Mouse (Mus musculus): ENCODE data around the gene Kif22. TPM values are rescaled to one million over a fixed set of nuclear protein-coding genes. Genes with fewer than 3 reads are reported as not detected.
A peak's percentile ranks its signal among the peaks of the same experiment; 100 is the strongest.

The Kif22 gene
- polyA plus RNA-seq, 1 experiment from 2014 or later = 180 TPM

- TF ChIP-seq CTCF (IDR thresholded peaks at IDR 0.05; ENCODE audit: low read depth) = no peak
- peaks cover 22% of the 10 kb centered on the region for H3K4me1 ChIP-seq (ENCODE audit: insufficient read depth)
- H3K4me3 ChIP-seq (ENCODE audit: low read depth, low read length) = peak overlapping the region; percentile 97
- H3K27me3 ChIP-seq (ENCODE audit: insufficient read depth, low read length) = no peaks in the 10 kb centered on the region
- 73% methylated on average over 11 of the region's 13 CpGs for WGBS
- H3K36me3 ChIP-seq (ENCODE audit: insufficient read depth) = peaks cover 49% of the 10 kb centered on the region
- ATAC-seq (ENCODE audit: insufficient read depth) (no peak), DNase-seq (no peak)
- peak overlapping the region; percentile 24; the same call in 1 of the 2 replicates for H3K27ac ChIP-seq (ENCODE audit: low read depth)
- no peaks in the 10 kb centered on the region for H3K9me3 ChIP-seq (ENCODE audit: low read depth, low read length)
- peak overlapping the region; percentile 97; the same call in 1 of the 2 replicates for H3K9ac ChIP-seq
- H3K4me2 ChIP-seq = peak overlapping the region; percentile 99
Observed at GRCm38 (mm10) chr7:127023272-127023691, 19.0 kb downstream of the Kif22 start.

GRCm38 (mm10) chr7:127022528-127023271, 19.6 kb downstream of the Kif22 start:
- H3K9me3 ChIP-seq (ENCODE audit: low read depth, low read length) = no peaks in the 10 kb centered on the region
- no peak for TF ChIP-seq CTCF (IDR thresholded peaks at IDR 0.05; ENCODE audit: low read depth)
- DNase-seq (no peak), ATAC-seq (ENCODE audit: insufficient read depth) (no peak)
- peak overlapping the region; percentile 97; the same call in 1 of the 2 replicates for H3K9ac ChIP-seq
- H3K4me3 ChIP-seq (ENCODE audit: low read depth, low read length) = peak overlapping the region; percentile 97
- no peaks in the 10 kb centered on the region for H3K27me3 ChIP-seq (ENCODE audit: insufficient read depth, low read length)
- H3K4me2 ChIP-seq = peak overlapping the region; percentile 99
- H3K4me1 ChIP-seq (ENCODE audit: insufficient read depth) = peaks cover 16% of the 10 kb centered on the region
- WGBS = 67% methylated on average over 7 of the region's 7 CpGs
- peaks cover 43% of the 10 kb centered on the region for H3K36me3 ChIP-seq (ENCODE audit: insufficient read depth)
- H3K27ac ChIP-seq (ENCODE audit: low read depth) = peak overlapping the region; percentile 24

GRCm38 (mm10) chr7:127021563-127022527, 20.4 kb downstream of the Kif22 start:
- Histone ChIP-seq H3K4me1 (ENCODE audit: insufficient read depth) (peaks cover 16% of the 10 kb centered on the region), H3K4me3 (ENCODE audit: low read depth, low read length) (peak overlapping the region; percentile 97), H3K9me3 (ENCODE audit: low read depth, low read length) (no peaks in the 10 kb centered on the region), H3K9ac (peak overlapping the region; percentile 50), H3K27ac (ENCODE audit: low read depth) (peak overlapping the region; percentile 63), H3K4me2 (peak overlapping the region; percentile 74), H3K36me3 (ENCODE audit: insufficient read depth) (peaks cover 41% of the 10 kb centered on the region), H3K27me3 (ENCODE audit: insufficient read depth, low read length) (no peaks in the 10 kb centered on the region)
- no peak for DNase-seq
- no peak for ATAC-seq (ENCODE audit: insufficient read depth)
- WGBS = 25% methylated on average over 5 of the region's 5 CpGs
- TF ChIP-seq CTCF (IDR thresholded peaks at IDR 0.05; ENCODE audit: low read depth) = no peak

- WGBS = 1% methylated on average over 37 of the region's 37 CpGs
Observed at GRCm38 (mm10) chr7:127020901-127021562, 21.2 kb downstream of the Kif22 start, which contains the start of the genes Gm42742 and Prrt2. Gene Gm42742 (minus strand): TSS chr7:127021097. Gene Prrt2 (minus strand): TSS chr7:127021211.

GRCm38 (mm10) chr7:127020491-127020890, 21.8 kb downstream of the Kif22 start:
- H3K4me2 ChIP-seq = peak overlapping the region; percentile 74
- H3K27me3 ChIP-seq (ENCODE audit: insufficient read depth, low read length) = no peaks in the 10 kb centered on the region
- peak overlapping the region; percentile 50 for H3K9ac ChIP-seq
- ATAC-seq (ENCODE audit: insufficient read depth) (no peak), DNase-seq (no peak)
- peak overlapping the region; percentile 67; the same call in 1 of the 2 replicates for H3K27ac ChIP-seq (ENCODE audit: low read depth)
- peak overlapping the region; percentile 50 for H3K4me3 ChIP-seq (ENCODE audit: low read depth, low read length)
- H3K4me1 ChIP-seq (ENCODE audit: insufficient read depth) = peaks cover 20% of the 10 kb centered on the region
- WGBS = 28% methylated on average over 5 of the region's 5 CpGs
- H3K36me3 ChIP-seq (ENCODE audit: insufficient read depth) = peaks cover 45% of the 10 kb centered on the region
- no peaks in the 10 kb centered on the region for H3K9me3 ChIP-seq (ENCODE audit: low read depth, low read length)
- TF ChIP-seq CTCF (IDR thresholded peaks at IDR 0.05; ENCODE audit: low read depth) = no peak

More at GRCm38 (mm10) chr7:127020901-127021562, 21.2 kb downstream of the Kif22 start, which contains the start of the genes Gm42742 and Prrt2:
- DNase-seq (peak; percentile 77), ATAC-seq (ENCODE audit: insufficient read depth) (peak; percentile 30)
- peaks cover 16% of the 10 kb centered on the region for H3K4me1 ChIP-seq (ENCODE audit: insufficient read depth)
- peaks cover 41% of the 10 kb centered on the region for H3K36me3 ChIP-seq (ENCODE audit: insufficient read depth)
- TF ChIP-seq CTCF (IDR thresholded peaks at IDR 0.05; ENCODE audit: low read depth) = no peak
- H3K4me3 ChIP-seq (ENCODE audit: low read depth, low read length) = peak within 1 kb of the TSS; percentile 50
- H3K27me3 ChIP-seq (ENCODE audit: insufficient read depth, low read length) = no peaks in the 10 kb centered on the region
- peak within 1 kb of the TSS; percentile 50 for H3K9ac ChIP-seq
- no peaks in the 10 kb centered on the region for H3K9me3 ChIP-seq (ENCODE audit: low read depth, low read length)
- H3K4me2 ChIP-seq = peak within 1 kb of the TSS; percentile 74
- peak within 1 kb of the TSS; percentile 67 for H3K27ac ChIP-seq (ENCODE audit: low read depth)

DNA sequence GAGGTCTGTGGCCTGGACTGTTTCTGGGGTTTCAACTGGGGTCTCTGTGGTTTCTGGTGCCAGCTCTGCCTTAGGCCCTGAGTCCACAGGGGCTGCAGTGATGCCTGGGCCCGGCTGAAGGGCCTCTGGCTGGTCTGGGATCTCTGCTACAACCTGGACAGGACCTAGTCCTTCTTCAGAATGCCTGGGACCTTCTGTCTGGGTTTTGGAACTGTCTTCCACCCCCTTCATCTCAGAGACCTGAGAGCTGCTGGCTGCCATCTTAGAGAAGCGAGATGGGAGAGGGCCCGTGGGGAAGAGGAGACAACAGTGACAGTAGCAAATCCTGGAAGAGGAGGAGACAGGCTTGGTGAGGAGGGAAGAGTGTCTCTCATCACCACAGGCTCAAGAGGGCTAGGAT, 22.2 kb downstream of the Kif22 start:
- H3K9ac ChIP-seq = peak overlapping the region; percentile 50; the same call in 1 of the 2 replicates
- no peaks in the 10 kb centered on the region for H3K27me3 ChIP-seq (ENCODE audit: insufficient read depth, low read length)
- no peaks in the 10 kb centered on the region for H3K9me3 ChIP-seq (ENCODE audit: low read depth, low read length)
- peak overlapping the region; percentile 67; the same call in 1 of the 2 replicates for H3K27ac ChIP-seq (ENCODE audit: low read depth)
- H3K4me2 ChIP-seq = peak overlapping the region; percentile 74
- WGBS = 51% methylated on average over 3 of the region's 3 CpGs
- ATAC-seq (ENCODE audit: insufficient read depth) (no peak), DNase-seq (no peak)
- peaks cover 49% of the 10 kb centered on the region for H3K36me3 ChIP-seq (ENCODE audit: insufficient read depth)
- peak overlapping the region; percentile 50 for H3K4me3 ChIP-seq (ENCODE audit: low read depth, low read length)
- H3K4me1 ChIP-seq (ENCODE audit: insufficient read depth) = peaks cover 21% of the 10 kb centered on the region
- no peak for TF ChIP-seq CTCF (IDR thresholded peaks at IDR 0.05; ENCODE audit: low read depth)

Data from lung, embryonic 14.5 days (tissue).